Mouse (Mus musculus) kidney, embryonic 15.5 days (tissue): Measurements from ENCODE around the gene Col5a1. TPM values are rescaled to one million over a fixed set of nuclear protein-coding genes. Genes with fewer than 3 reads are reported as not detected.

Experiments
- ATAC-seq: fragments of 200-750 bp; cut with Nextera tagmentation; replicated peaks from 2 replicates; pipeline ENCODE4 v1.8.0; 2017; ENCODE audit warnings: moderate TSS enrichment; ENCODE audit not compliant: low FRiP score
- H3K27ac ChIP-seq: fragments of 300-500 bp; sonication (generic); 2 replicates; pipeline ENCODE4 v1.5.1; 2015; ENCODE audit warnings: mild to moderate bottlenecking, inconsistent platforms
- H3K27me3 ChIP-seq: fragments of 300-500 bp; sonication (generic); 2 replicates; pipeline ENCODE4 v1.6.1; 2015; ENCODE audit warnings: inconsistent platforms
- H3K36me3 ChIP-seq: fragments of 300-500 bp; sonication (generic); 2 replicates; pipeline ENCODE4 v1.6.1; 2015; ENCODE audit warnings: inconsistent platforms
- H3K4me1 ChIP-seq: fragments of 300-500 bp; sonication (generic); 2 replicates; pipeline ENCODE4 v1.6.1; 2015; ENCODE audit warnings: inconsistent platforms
- H3K4me2 ChIP-seq: fragments of 300-500 bp; sonication (generic); 2 replicates; pipeline ENCODE4 v1.6.1; 2015; ENCODE audit warnings: moderate library complexity, mild to moderate bottlenecking, inconsistent platforms
- H3K4me3 ChIP-seq: fragments of 300-500 bp; sonication (generic); replicated peaks from 2 replicates; pipeline ENCODE4 v1.5.1; 2015; ENCODE audit warnings: mild to moderate bottlenecking, inconsistent platforms
- H3K9ac ChIP-seq: fragments of 300-500 bp; sonication (generic); 2 replicates; pipeline ENCODE4 v1.6.1; 2015; ENCODE audit warnings: mild to moderate bottlenecking, inconsistent platforms
- H3K9me3 ChIP-seq: fragments of 300-500 bp; sonication (generic); replicated peaks from 2 replicates; pipeline ENCODE4 v1.6.1; 2016; ENCODE audit warnings: inconsistent platforms
- WGBS: fragments of 180-500 bp; shearing (Covaris S2); methylation state at CpG from one replicate; pipeline ENCODE4 v1.1.7; 2015; ENCODE audit warnings: mixed read lengths; 5-methylcytosine and 5-hydroxymethylcytosine counted together
- polyA plus RNA-seq: library from polyadenylated mRNA; unstranded; fragments of >200 nt; fragmentation: Nextera tagmentation; extraction: Ambion mirVana; gene quantifications from 2 replicates; pipeline ENCODE4 v1.2.1, GENCODE M21; 2015

Col5a1 gene
- polyA plus RNA-seq, 1 experiment from 2014 or later, result 62.1 TPM

- 40% methylated on average over 7 of the region's 7 CpGs for WGBS
- Histone ChIP-seq H3K9ac (no peak overlapping the region), H3K4me3 (no peak overlapping the region), H3K36me3 (peaks cover 10% of the 10 kb centered on the region; the same call in 1 of the 2 replicates), H3K4me1 (peaks cover 10% of the 10 kb centered on the region), H3K27me3 (no peaks in the 10 kb centered on the region), H3K9me3 (no peaks in the 10 kb centered on the region), H3K4me2 (no peak overlapping the region), H3K27ac (no peak overlapping the region)
- no peak for ATAC-seq
These were observed 40.4 kb downstream of the Col5a1 start for GRCm38 (mm10) chr2:27926478-27927165.

GRCm38 (mm10) chr2:27930471-27931015 lies 44.3 kb downstream of the Col5a1 start:
- Histone ChIP-seq H3K27ac (0 out of 2 replicates have a peak overlapping the region, but pooled peaks have one; percentile 6), H3K27me3 (no peaks in the 10 kb centered on the region), H3K4me2 (no peak overlapping the region), H3K4me3 (no peak overlapping the region), H3K36me3 (peaks cover 8% of the 10 kb centered on the region; the same call in 1 of the 2 replicates), H3K4me1 (peaks cover 45% of the 10 kb centered on the region), H3K9me3 (no peaks in the 10 kb centered on the region), H3K9ac (no peak overlapping the region)
- 84% methylated on average over 5 of the region's 5 CpGs for WGBS
- no peak for ATAC-seq

- Histone ChIP-seq H3K4me3 (no peak overlapping the region), H3K9me3 (no peaks in the 10 kb centered on the region), H3K4me1 (peaks cover 45% of the 10 kb centered on the region), H3K9ac (no peak overlapping the region), H3K4me2 (no peak overlapping the region), H3K27me3 (no peaks in the 10 kb centered on the region), H3K36me3 (peaks cover 8% of the 10 kb centered on the region; the same call in 1 of the 2 replicates), H3K27ac (0 out of 2 replicates have a peak overlapping the region, but pooled peaks have one; percentile 6)
- 71% methylated on average over 6 of the region's 6 CpGs for WGBS
- no peak for ATAC-seq
These were observed 44.9 kb downstream of the Col5a1 start for GRCm38 (mm10) chr2:27931130-27931529.

GRCm38 (mm10) chr2:27931971-27932370 lies 45.7 kb downstream of the Col5a1 start:
- peaks cover 50% of the 10 kb centered on the region for H3K4me1 ChIP-seq
- H3K27me3 ChIP-seq, result no peaks in the 10 kb centered on the region
- H3K9ac ChIP-seq, result no peak overlapping the region
- no peaks in the 10 kb centered on the region for H3K9me3 ChIP-seq
- 25% methylated on average over 3 of the region's 3 CpGs for WGBS
- no peak overlapping the region for H3K4me3 ChIP-seq
- no peak overlapping the region for H3K4me2 ChIP-seq
- 0 out of 2 replicates have a peak, but pooled peaks have one; percentile 19 for ATAC-seq
- peaks cover 8% of the 10 kb centered on the region; the same call in 1 of the 2 replicates for H3K36me3 ChIP-seq
- H3K27ac ChIP-seq, result peak overlapping the region; percentile 66

GRCm38 (mm10) chr2:27934269-27934668 lies 48.0 kb downstream of the Col5a1 start:
- H3K36me3 ChIP-seq, result peaks cover 9% of the 10 kb centered on the region; the same call in 1 of the 2 replicates
- H3K4me2 ChIP-seq, result no peak overlapping the region
- no peak overlapping the region for H3K9ac ChIP-seq
- peak; percentile 53 for ATAC-seq
- H3K27me3 ChIP-seq, result no peaks in the 10 kb centered on the region
- H3K9me3 ChIP-seq, result no peaks in the 10 kb centered on the region
- H3K27ac ChIP-seq, result peak overlapping the region; percentile 66
- WGBS, result 18% methylated on average over 11 of the region's 11 CpGs
- H3K4me3 ChIP-seq, result no peak overlapping the region
- peaks cover 50% of the 10 kb centered on the region for H3K4me1 ChIP-seq

GRCm38 (mm10) chr2:27934831-27935230 lies 48.6 kb downstream of the Col5a1 start:
- no peaks in the 10 kb centered on the region for H3K9me3 ChIP-seq
- H3K9ac ChIP-seq, result no peak overlapping the region
- no peak for ATAC-seq
- WGBS, result 58% methylated on average over 9 of the region's 9 CpGs
- peaks cover 50% of the 10 kb centered on the region for H3K4me1 ChIP-seq
- peaks cover 6% of the 10 kb centered on the region; the same call in 1 of the 2 replicates for H3K36me3 ChIP-seq
- H3K27me3 ChIP-seq, result no peaks in the 10 kb centered on the region
- H3K4me3 ChIP-seq, result no peak overlapping the region
- no peak overlapping the region for H3K4me2 ChIP-seq
- peak overlapping the region; percentile 54 for H3K27ac ChIP-seq

GRCm38 (mm10) chr2:27935441-27935840 lies 49.2 kb downstream of the Col5a1 start:
- ATAC-seq, result no peak
- Histone ChIP-seq H3K4me1 (peaks cover 50% of the 10 kb centered on the region), H3K9ac (no peak overlapping the region), H3K36me3 (peaks cover 6% of the 10 kb centered on the region; the same call in 1 of the 2 replicates), H3K4me3 (no peak overlapping the region), H3K27me3 (no peaks in the 10 kb centered on the region), H3K9me3 (no peaks in the 10 kb centered on the region), H3K27ac (no peak overlapping the region), H3K4me2 (no peak overlapping the region)
- 77% methylated on average over 2 of the region's 2 CpGs for WGBS

GRCm38 (mm10) chr2:27936607-27937191 lies 50.5 kb downstream of the Col5a1 start:
- Histone ChIP-seq H3K9me3 (no peaks in the 10 kb centered on the region), H3K4me3 (no peak overlapping the region), H3K4me2 (no peak overlapping the region), H3K27me3 (no peaks in the 10 kb centered on the region), H3K9ac (no peak overlapping the region), H3K36me3 (peaks cover 6% of the 10 kb centered on the region; the same call in 1 of the 2 replicates), H3K4me1 (peaks cover 40% of the 10 kb centered on the region), H3K27ac (no peak overlapping the region)
- WGBS, result 74% methylated on average over 9 of the region's 9 CpGs
- ATAC-seq, result no peak

GRCm38 (mm10) chr2:27939433-27939832 lies 53.2 kb downstream of the Col5a1 start:
- H3K4me2 ChIP-seq, result no peak overlapping the region
- no peak overlapping the region for H3K4me3 ChIP-seq
- no peak overlapping the region for H3K27ac ChIP-seq
- 90% methylated on average over 4 of the region's 4 CpGs for WGBS
- no peaks in the 10 kb centered on the region for H3K9me3 ChIP-seq
- no peaks in the 10 kb centered on the region for H3K27me3 ChIP-seq
- no peak overlapping the region for H3K9ac ChIP-seq
- ATAC-seq, result no peak
- H3K4me1 ChIP-seq, result peaks cover 20% of the 10 kb centered on the region
- H3K36me3 ChIP-seq, result peaks cover 6% of the 10 kb centered on the region; the same call in 1 of the 2 replicates

GRCm38 (mm10) chr2:27940144-27940543 lies 53.9 kb downstream of the Col5a1 start:
- 84% methylated on average over 12 of the region's 12 CpGs for WGBS
- H3K4me1 ChIP-seq, result peaks cover 13% of the 10 kb centered on the region
- H3K9me3 ChIP-seq, result no peaks in the 10 kb centered on the region
- H3K27ac ChIP-seq, result no peak overlapping the region
- peaks cover 6% of the 10 kb centered on the region; the same call in 1 of the 2 replicates for H3K36me3 ChIP-seq
- no peaks in the 10 kb centered on the region for H3K27me3 ChIP-seq
- H3K4me3 ChIP-seq, result no peak overlapping the region
- no peak overlapping the region for H3K9ac ChIP-seq
- no peak for ATAC-seq
- H3K4me2 ChIP-seq, result no peak overlapping the region

- H3K9me3 ChIP-seq, result no peaks in the 10 kb centered on the region
- H3K9ac ChIP-seq, result no peak overlapping the region
- ATAC-seq, result no peak
- WGBS, result 90% methylated on average over 4 of the region's 4 CpGs
- H3K27me3 ChIP-seq, result no peaks in the 10 kb centered on the region
- no peak overlapping the region for H3K4me3 ChIP-seq
- H3K4me1 ChIP-seq, result peaks cover 7% of the 10 kb centered on the region; the same call in 1 of the 2 replicates
- peaks cover 21% of the 10 kb centered on the region for H3K36me3 ChIP-seq
- H3K4me2 ChIP-seq, result no peak overlapping the region
- H3K27ac ChIP-seq, result no peak overlapping the region
These were observed 61.0 kb downstream of the Col5a1 start for GRCm38 (mm10) chr2:27947252-27947651.

GRCm38 (mm10) chr2:27947917-27948316 lies 61.7 kb downstream of the Col5a1 start:
- 88% methylated on average over 5 of the region's 5 CpGs for WGBS
- Histone ChIP-seq H3K9ac (no peak overlapping the region), H3K27ac (no peak overlapping the region)

More at GRCm38 (mm10) chr2:27947917-27948316, 61.7 kb downstream of the Col5a1 start:
- H3K27me3 ChIP-seq, result no peaks in the 10 kb centered on the region
- no peak overlapping the region for H3K4me2 ChIP-seq
- H3K4me3 ChIP-seq, result no peak overlapping the region
- peaks cover 7% of the 10 kb centered on the region; the same call in 1 of the 2 replicates for H3K4me1 ChIP-seq
- H3K9me3 ChIP-seq, result no peaks in the 10 kb centered on the region
- peaks cover 26% of the 10 kb centered on the region for H3K36me3 ChIP-seq
- no peak for ATAC-seq
